Mouse (Mus musculus): ENCODE results near the gene Vmn1r221. TPM values are rescaled to one million over a fixed set of nuclear protein-coding genes. Genes with fewer than 3 reads are reported as not detected.

Gene Vmn1r221
- not detected in 2 replicates for polyA plus RNA-seq (2012; rRNA removed; ENCODE audit: low replicate concordance)

GRCm38 (mm10) chr13:23213827-23214226 lies at the start of gene Vmn1r221:
Vmn1r221 (plus strand) TSS chr13:23214127.

DNA sequence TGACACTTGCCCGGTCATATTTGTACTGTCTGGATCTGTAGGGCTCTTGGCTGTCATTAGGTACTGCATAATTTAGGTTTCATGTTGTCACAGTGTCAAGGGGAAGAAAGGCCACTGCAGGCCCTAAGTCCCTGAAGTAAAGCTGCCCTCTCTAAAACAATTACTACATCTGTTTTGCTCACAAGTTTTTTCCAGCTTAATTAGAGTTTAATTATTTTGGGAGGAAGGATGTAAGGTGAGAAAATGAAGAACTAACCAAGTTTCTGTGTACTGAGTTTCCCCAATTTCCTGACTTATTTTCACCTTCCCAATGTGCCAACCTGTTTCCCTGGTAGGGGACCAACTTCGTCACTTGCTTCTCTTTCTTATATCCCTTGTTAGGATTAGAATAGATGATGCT lies 26.1 kb upstream of the Vmn1r221 start, which contains the start of gene Vmn1r220:
Vmn1r220 (minus strand) TSS at position 101 of the 400 bp plus-strand sequence.

GRCm38 (mm10) chr13:23235847-23236246 lies 21.9 kb downstream of the Vmn1r221 start, which contains the start of gene Vmn1r222:
Vmn1r222 (minus strand) TSS chr13:23235947.

GRCm38 (mm10) chr13:23246834-23247233 lies 32.9 kb downstream of the Vmn1r221 start, which contains the start of gene Vmn1r223:
Vmn1r223 (plus strand) TSS chr13:23247134.

Other genes with a start within 250 kb of the Vmn1r221 start
- gene Vmn1r213, start 206.5 kb upstream of the Vmn1r221 start, polyA plus RNA-seq (2012; rRNA removed; ENCODE audit: low replicate concordance): not detected in 2 replicates
- not detected in 2 replicates for gene Vmn1r214, start 183.7 kb upstream of the Vmn1r221 start, polyA plus RNA-seq (2012; rRNA removed; ENCODE audit: low replicate concordance)
- gene Vmn1r215, start 146.1 kb upstream of the Vmn1r221 start, polyA plus RNA-seq (2012; rRNA removed; ENCODE audit: low replicate concordance): not detected in 2 replicates
- not detected in 2 replicates for gene Vmn1r217, start 95.9 kb upstream of the Vmn1r221 start, polyA plus RNA-seq (2012; rRNA removed; ENCODE audit: low replicate concordance)
- not detected in 2 replicates for gene Vmn1r218, start 81.0 kb upstream of the Vmn1r221 start, polyA plus RNA-seq (2012; rRNA removed; ENCODE audit: low replicate concordance)
- not detected in 2 replicates for gene Vmn1r219, start 54.8 kb upstream of the Vmn1r221 start, polyA plus RNA-seq (2012; rRNA removed; ENCODE audit: low replicate concordance)
- gene Vmn1r220, start 26.2 kb upstream of the Vmn1r221 start, polyA plus RNA-seq (2012; rRNA removed; ENCODE audit: low replicate concordance): not detected in 2 replicates
- not detected in 2 replicates for gene Vmn1r222, start 21.8 kb downstream of the Vmn1r221 start, polyA plus RNA-seq (2012; rRNA removed; ENCODE audit: low replicate concordance)
- gene Vmn1r223, start 33.0 kb downstream of the Vmn1r221 start, polyA plus RNA-seq (2012; rRNA removed; ENCODE audit: low replicate concordance): not detected in 2 replicates
- 0.09 and 0.11 TPM in 2 replicates for gene Zfp322a, start 155.1 kb downstream of the Vmn1r221 start, polyA plus RNA-seq (2012; rRNA removed; ENCODE audit: low replicate concordance)
- 0.78 and 1.2 TPM in 2 replicates for gene Abt1, start 209.7 kb downstream of the Vmn1r221 start, polyA plus RNA-seq (2012; rRNA removed; ENCODE audit: low replicate concordance)